Mouse (Mus musculus): ENCODE results near the gene Rab3ip.

Gene Rab3ip

GRCm38 (mm10) chr10:116957867-116958551 lies 7.4 kb upstream of the Rab3ip start:
- in situ Hi-C loops (cut with MboI, MseI), result loop anchor here (10.0 kb wide), 1 partner anchor 257 kb away; no protein-coding TSS in a partner anchor

- in situ Hi-C loops (cut with MboI, MseI), result loop anchor here (10.0 kb wide), 1 partner anchor 258 kb away; no protein-coding TSS in a partner anchor
Observed at GRCm38 (mm10) chr10:116956483-116957158, 6.1 kb upstream of the Rab3ip start.

GRCm38 (mm10) chr10:116955191-116955590 lies 4.6 kb upstream of the Rab3ip start:
- in situ Hi-C loops (cut with MboI, MseI), result loop anchor here (10.0 kb wide), 1 partner anchor 260 kb away; no protein-coding TSS in a partner anchor

- in situ Hi-C loops (cut with MboI, MseI), result loop anchor here (10.0 kb wide), 1 partner anchor 264 kb away; no protein-coding TSS in a partner anchor
Observed at GRCm38 (mm10) chr10:116950886-116951285, 317 bp upstream of the Rab3ip start.

GRCm38 (mm10) chr10:116949111-116950008 lies 1.2 kb downstream of the Rab3ip start:
- in situ Hi-C loops (cut with MboI, MseI), result loop anchor here (10.0 to 25.0 kb wide), 2 partner anchors 265 to 1587 kb away; partner anchors contain the start of gene Tmem19

GRCm38 (mm10) chr10:116948414-116948813 lies 2.2 kb downstream of the Rab3ip start:
- in situ Hi-C loops (cut with MboI, MseI), result loop anchor here (25.0 kb wide), 1 partner anchor 1586 kb away; the partner anchor contains the start of gene Tmem19

GRCm38 (mm10) chr10:116944940-116945339 lies 5.6 kb downstream of the Rab3ip start:
- in situ Hi-C loops (cut with MboI, MseI), result loop anchor here (5.0 to 25.0 kb wide), 2 partner anchors 43 to 1583 kb away; partner anchors contain the start of gene Tmem19

- in situ Hi-C loops (cut with MboI, MseI), result loop anchor here (5.0 to 25.0 kb wide), 2 partner anchors 42 to 1582 kb away; partner anchors contain the start of gene Tmem19
Observed at GRCm38 (mm10) chr10:116944144-116944543, 6.4 kb downstream of the Rab3ip start.

- in situ Hi-C loops (cut with MboI, MseI), result loop anchor here (5.0 to 25.0 kb wide), 2 partner anchors 41 to 1581 kb away; partner anchors contain the start of gene Tmem19
Observed at GRCm38 (mm10) chr10:116943025-116943424, 7.5 kb downstream of the Rab3ip start.

- in situ Hi-C loops (cut with MboI, MseI), result loop anchor here (25.0 kb wide), 1 partner anchor 1573 kb away; the partner anchor contains the start of gene Tmem19
Observed at GRCm38 (mm10) chr10:116935028-116935427, 15.5 kb downstream of the Rab3ip start.

- in situ Hi-C loops (cut with MboI, MseI), result loop anchor here (25.0 kb wide), 1 partner anchor 1571 kb away; the partner anchor contains the start of gene Tmem19
Observed at GRCm38 (mm10) chr10:116933794-116934193, 16.8 kb downstream of the Rab3ip start.

GRCm38 (mm10) chr10:116932418-116932817 lies 18.2 kb downstream of the Rab3ip start:
- in situ Hi-C loops (cut with MboI, MseI), result loop anchor here (25.0 kb wide), 1 partner anchor 1570 kb away; the partner anchor contains the start of gene Tmem19

- in situ Hi-C loops (cut with MboI, MseI), result loop anchor here (25.0 kb wide), 1 partner anchor 1569 kb away; the partner anchor contains the start of gene Tmem19
Observed at GRCm38 (mm10) chr10:116931497-116932179, 18.9 kb downstream of the Rab3ip start.

GRCm38 (mm10) chr10:116930936-116931335 lies 19.6 kb downstream of the Rab3ip start:
- in situ Hi-C loops (cut with MboI, MseI), result loop anchor here (25.0 kb wide), 1 partner anchor 1569 kb away; the partner anchor contains the start of gene Tmem19

GRCm38 (mm10) chr10:116930506-116930905 lies 20.1 kb downstream of the Rab3ip start:
- in situ Hi-C loops (cut with MboI, MseI), result loop anchor here (25.0 kb wide), 1 partner anchor 1568 kb away; the partner anchor contains the start of gene Tmem19

- in situ Hi-C loops (cut with MboI, MseI), result loop anchor here (25.0 kb wide), 1 partner anchor 1567 kb away; the partner anchor contains the start of gene Tmem19
Observed at GRCm38 (mm10) chr10:116928826-116929225, 21.7 kb downstream of the Rab3ip start.

GRCm38 (mm10) chr10:116926428-116927113 lies 24.0 kb downstream of the Rab3ip start:
- in situ Hi-C loops (cut with MboI, MseI), result loop anchor here (25.0 kb wide), 1 partner anchor 1564 kb away; the partner anchor contains the start of gene Tmem19

- in situ Hi-C loops (cut with MboI, MseI), result no loop called here
Observed at GRCm38 (mm10) chr10:116923651-116924495, 26.7 kb downstream of the Rab3ip start.
